Mouse (Mus musculus): ENCODE measurements around the gene Esyt1.
A peak's percentile ranks its signal among the peaks of the same experiment; 100 is the strongest.
"Not testable (repeated sequence)": the region's sequence is repeated elsewhere in the genome, so short reads cannot be mapped to it uniquely, and the experiment has no call there.

Esyt1 gene

DNA sequence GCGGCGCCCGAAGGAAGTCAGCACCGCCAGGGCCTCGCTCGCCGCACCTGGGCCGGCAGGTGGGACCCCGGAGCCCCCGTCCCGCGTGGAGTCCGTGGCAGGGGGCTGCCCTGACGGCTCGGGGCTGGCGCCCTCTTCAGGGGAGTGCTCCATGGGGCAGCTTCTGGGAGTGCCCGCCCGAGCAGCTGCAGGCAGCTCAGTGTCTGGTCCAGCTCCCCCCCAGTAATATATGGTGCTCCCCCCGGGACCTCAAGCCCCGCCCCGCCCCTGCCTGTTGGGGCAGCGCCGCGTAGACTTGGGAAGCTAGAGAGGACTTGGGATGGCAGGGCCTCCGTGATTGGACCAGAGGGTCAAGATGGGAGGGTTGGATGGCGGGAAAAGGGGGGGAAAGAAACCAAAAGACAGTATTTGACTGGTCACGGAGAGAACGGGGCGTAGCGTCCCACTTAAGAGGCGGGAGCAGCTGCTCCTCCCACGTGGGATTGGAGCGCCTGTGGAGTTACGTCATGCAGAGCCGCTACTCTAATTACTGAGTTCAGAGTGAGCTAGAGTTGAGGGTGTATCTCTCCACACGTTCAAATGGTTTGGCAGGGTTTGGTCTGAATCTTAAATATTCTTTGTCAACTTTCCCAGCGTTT is at the start of gene Esyt1:
Esyt1 (minus strand) TSS at position 201 of the 638 bp plus-strand sequence.
- peak; percentile 94 to 98 for DNase-seq

DNA sequence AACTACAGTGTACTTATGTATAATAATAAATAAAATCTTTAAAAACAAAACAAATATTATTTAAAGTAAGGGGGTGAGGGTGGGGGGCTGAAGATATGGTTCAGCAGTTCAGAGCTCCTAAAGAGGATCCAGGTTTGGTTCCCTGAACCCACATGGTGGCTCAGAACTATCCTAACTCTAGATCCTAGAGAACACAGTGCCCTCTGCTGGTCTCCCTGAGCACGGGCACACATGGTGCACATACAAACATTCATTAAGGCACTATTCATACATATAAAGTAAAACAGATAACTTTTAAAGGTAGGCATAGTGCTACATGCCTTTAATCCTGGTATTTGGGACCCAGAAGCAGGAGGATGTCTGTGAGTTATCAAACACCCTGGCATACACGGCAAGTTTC is 49.4 kb upstream of the Esyt1 start:
- DNase-seq = no peak

DNA sequence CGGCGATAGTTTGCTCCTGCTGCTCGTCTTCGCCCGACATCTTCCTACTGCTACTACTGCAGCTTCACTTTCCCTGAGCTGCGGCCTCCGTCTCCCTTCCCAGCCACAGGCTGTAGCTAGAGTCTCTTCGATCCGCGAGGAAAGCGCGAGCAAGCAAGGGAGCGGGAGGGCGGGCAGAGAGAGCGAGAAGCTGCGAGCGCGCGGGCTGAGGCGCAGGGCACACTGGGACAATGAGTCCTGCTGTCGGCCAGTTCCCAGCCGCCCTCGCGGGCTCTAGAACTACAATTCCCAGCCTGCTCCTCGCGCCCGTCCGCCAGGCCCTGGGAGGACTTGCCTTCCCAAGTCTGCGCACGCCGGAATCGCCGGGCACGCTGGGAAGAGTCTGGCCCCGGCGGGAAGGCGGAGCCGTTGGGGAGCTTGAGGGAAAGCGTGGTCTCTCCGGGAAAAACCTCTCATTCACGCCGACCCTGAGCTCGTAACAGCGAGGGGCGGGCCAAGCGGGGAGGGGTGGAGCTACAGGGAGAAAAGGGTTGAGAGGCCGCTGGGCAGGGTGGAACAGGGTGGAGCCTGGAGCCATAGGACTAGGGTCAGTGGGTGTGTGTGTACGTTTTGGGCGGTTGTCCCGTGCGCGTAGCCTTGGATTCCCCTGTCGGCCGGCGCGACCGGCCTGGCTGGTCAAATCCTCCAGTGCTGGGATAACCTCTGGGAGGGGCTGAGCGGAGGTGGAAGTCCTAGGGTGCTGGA is 40.3 kb upstream of the Esyt1 start, which contains the start of gene Pa2g4:
Pa2g4 (minus strand) TSS at position 200 of the 744 bp plus-strand sequence.
- DNase-seq = peak; percentile 99 to 100

DNA sequence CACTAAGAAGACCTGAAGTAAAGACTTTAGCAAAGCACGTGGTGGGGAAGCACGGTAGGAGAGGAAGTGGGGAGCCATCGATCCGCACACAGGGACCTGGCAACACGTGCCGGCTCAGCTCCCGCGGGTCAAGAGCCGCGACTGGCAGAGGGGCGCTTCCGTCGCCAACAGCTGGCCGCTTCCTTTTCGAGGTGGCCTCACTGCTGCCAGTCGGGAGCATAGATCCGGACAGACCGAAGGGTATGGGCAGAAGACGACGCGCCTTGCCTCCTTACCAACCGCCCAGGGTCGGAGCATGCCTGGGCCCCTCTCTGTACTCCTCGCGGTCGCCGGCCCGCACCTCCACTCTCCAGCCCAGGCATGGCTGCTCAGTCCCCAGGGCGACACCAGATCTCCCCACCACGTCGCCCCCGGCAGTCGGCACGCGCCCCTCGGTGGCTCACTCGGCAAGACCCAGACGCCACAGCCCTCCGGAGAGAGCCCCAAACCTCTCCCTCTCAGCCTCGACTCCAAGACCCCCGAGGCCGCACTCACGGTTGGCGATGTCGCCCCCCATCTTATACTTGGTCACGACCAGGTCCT is 39.6 kb upstream of the Esyt1 start:
- peak; percentile 58 to 59 for DNase-seq

DNA sequence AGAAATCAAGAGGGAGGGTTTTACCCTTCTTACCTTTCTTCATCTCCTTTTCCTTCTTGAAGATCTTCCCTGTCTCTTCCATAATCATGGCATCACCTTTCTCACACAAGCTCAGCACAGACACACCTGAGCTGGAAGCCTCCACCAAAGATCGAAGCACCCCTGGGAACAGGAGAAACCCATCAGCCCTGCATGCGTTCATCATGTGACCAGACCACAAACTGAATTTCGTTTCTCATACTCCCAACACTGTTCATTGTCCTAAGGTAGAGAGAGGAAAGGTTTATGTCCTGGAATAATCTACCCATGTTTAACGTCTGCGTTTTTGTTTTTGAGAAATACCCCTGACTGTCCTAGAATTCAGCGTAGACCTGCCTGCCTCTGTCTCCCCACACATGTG is 37.9 kb upstream of the Esyt1 start:
- DNase-seq = no peak

DNA sequence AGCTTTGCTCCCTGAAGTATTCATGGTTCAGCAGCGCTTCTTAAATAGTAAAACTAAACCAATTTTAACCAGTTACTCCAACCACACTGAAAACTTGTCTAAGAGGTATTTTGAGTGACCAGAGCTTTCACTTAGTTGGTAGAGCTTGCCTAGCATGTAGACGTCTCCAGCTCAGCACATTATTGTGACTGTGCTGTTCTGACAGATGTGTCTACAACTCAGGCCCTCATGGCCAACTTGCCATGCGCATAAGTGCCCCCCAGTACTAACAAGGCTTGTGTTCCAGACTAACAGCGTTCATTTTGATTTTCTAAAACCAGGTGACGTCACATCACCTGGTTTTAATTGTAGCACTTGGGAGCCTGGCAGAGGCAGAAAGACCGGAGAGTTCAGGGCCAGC is 31.3 kb upstream of the Esyt1 start:
- DNase-seq = no peak

DNA sequence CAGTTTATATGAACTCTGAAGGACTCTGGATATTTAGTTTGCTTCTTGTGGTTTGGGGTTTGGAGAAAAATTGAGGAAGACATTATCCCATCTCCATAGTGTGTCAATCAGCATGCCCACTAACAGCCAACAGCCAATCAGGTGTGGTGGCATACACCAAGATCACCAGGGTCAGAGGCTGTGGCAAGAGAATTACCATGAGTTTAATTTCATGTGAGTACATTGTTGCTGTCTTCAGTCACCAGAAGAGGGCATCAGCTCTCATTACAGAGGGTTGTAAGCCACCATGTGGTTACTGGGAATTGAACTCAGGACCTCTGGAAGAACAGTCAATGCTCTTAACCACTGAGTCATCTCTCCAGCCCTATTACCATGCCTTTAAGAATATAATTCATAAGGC is 30.6 kb upstream of the Esyt1 start:
- DNase-seq = no peak

DNA sequence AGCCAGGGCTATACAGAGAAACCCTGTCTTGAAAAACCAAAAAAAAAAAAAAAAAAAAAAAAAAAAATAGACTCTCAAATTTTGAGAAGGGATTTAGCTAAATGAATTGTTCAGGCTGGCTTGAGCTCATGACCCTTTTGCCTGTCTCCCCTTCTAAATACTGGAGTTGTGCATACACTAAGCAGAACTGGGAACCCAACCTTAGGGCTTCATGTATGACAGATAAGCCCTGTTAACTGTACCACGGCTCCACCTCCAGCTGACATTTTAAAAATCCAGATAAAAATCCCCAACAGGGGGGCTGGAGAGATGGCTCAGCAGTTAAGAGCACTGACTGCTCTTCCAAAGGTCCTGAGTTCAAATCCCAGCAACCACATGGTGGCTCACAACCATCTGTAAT is 29.9 kb upstream of the Esyt1 start:
- not testable (repeated sequence) for DNase-seq

DNA sequence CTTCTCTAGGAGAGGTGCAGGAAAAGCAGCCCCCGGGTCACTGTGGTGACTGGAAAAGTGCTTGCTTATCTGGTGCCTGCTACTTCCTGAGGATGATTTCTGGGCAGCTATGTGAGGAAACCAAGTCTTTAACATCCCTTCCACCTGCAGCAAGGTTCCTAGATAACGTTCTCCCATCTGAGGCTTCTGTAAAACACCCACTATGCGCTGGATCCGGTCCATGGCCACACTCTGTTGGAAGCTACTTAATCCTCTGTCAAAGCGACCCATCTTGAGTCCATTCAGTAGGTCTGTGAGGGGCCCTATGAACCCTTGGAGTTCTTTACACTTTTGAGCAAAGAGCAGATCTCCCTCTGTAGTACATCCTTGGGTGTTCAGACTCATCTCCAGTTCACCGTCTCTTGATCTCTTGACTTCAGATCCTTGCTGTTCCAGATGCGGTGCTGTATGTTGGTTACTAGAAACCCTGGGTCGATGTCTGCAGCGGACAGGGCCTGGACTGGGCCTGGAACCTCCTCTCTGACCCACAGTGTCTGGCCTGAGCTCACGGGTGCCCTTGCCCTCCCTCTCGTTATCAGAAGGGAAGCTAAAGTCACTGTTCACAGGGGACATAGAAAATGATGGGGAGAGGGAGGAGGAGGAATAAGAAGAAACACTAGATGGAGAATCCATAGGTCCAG is 24.6 kb upstream of the Esyt1 start:
- DNase-seq = not testable (repeated sequence)

DNA sequence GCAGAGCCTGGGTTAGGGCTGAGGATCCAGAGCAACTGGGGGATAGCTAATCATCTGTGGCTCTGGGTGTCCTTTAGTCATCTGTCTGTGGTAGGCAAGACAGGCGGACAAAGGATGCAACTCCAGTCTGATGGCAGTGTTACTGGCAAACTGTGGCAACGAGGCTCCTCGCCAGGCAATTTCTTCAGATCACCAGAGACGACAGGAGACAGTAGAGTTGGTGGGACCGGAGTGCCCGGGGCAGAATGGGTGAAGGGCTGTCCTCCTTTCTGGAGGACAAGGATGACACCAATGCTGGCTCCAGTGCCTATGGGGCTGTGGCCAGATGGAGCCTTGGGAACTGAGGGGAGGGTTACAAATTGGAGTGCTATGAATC is 24.0 kb upstream of the Esyt1 start:
- DNase-seq = peak in 1 of 2 experiments; percentile 35

DNA sequence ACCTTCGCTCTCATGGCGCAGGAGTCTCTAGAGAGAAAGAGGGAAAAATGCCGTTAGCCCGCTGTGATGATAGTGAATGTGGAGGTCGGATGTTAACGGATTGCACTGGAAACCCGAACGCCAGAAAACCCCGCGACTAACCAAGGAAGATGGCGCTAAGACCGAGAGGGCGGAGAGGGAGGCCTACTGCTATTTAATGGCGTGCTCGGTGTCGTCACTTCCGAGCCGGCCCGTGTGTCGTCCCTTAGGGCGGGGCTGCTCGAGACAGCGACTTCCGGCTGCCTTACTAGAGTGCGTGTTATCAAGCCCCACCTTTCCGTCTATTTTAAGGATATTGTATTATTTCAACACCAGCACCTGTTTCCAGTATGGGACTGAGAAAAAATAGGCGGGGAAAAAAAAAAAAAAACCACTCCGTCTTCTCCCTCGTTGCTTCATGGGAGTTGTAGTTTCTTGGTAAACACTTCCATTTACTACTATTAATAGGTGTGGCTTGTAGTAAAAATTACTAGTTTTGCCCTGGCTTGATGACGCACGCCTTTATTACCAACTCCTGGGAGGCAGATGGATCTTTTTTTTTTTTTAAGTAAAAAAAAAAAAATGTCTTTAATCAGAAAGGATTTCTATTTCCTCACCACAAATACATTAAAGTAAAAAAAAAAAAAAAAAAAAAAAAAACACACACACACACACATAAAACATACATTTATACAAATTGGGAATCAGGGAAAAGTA is 23.4 kb upstream of the Esyt1 start, which contains the start of gene Rpl41:
Rpl41 (minus strand) TSS at position 359 of the 735 bp plus-strand sequence.
- peak; percentile 94 to 97 for DNase-seq

DNA sequence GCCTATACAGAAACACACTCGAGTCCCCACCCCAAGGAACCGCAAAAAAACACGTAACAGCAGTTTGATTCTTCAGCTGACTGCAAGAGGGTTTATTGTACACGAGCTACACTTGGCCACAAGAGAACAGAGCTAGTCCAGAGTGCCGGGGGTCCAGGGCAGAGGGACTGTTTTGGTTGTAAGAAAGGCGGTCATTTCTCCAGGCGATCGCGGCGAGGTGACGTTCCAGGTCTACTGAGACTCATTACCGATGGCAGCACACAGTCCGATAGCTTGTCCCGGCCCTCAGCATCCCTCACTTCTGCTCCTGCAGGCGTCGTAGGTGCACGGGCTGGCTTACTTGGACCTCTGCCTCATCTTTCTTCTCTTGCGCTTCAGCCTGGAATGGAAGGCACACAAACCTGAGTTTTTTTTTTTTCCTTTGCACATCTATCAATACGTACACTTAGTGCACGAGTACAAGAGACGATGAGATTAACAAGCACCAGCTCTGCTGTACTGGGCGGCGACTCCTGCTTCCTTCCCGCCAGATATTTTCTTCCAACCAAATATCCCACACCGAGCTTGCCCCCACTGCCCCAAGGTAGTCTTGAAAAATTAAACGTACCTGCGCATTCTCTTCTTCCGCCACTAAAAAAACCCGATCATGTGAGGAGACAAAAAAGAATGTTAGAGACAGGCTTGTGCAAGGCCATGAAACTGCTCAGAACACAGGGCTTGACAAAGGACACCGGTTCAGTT is 22.6 kb upstream of the Esyt1 start:
- DNase-seq = peak; percentile 37 to 51

DNA sequence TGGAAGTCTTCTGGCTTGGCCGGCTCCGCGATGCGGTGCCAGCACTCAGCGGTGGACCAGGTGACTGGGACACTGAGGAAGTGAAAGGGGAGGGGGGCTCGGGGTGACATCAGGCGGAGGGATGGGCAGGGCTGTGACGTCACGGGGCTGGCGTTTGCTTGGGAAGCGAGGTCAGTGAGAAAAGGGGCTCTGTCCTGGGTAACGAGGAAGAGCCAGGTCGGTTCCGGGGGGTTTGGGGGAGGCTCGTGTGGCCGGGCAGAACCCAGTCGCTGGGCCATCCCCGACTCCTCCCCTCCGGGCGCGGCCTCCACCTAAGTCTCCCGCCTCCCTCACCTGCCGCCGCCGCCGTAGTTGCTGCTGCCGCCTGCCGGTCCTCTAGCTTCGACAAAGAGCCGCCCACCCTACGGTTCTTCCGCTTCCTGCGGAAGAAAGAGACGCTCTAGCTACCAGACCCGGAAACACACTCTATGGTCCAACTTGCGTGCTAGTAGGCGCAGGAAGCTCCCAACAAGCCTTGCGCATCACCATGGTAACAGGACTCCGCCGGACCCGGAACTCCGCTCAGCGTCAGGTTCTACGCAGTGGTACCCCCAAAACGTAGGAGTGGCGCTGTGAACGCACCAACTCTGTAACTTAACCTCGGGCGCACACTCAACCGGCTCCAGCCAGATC is 21.8 kb upstream of the Esyt1 start, which contains the start of gene Zc3h10:
Zc3h10 (minus strand) TSS at position 414 of the 672 bp plus-strand sequence.
- peak; percentile 94 to 97 for DNase-seq

DNA sequence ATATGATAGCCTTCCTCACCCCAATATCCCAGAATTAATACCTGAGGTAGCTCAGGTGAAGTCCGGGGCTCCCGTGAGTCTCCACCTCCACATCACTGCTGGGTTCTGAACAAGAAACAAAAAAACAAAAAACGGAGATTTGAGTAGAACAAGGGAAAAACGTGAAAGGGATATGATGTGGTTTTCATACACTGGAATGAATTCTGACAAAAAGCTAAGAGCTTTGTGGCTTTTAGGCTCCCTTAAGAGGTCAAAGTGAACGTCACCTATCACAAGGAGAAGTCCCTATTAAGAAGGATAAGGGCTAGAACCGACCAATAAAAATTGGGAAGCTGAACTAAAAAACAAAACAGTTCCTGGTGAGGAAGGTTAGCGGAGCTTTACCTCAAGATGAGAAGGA is 21.1 kb upstream of the Esyt1 start:
- no peak for DNase-seq

DNA sequence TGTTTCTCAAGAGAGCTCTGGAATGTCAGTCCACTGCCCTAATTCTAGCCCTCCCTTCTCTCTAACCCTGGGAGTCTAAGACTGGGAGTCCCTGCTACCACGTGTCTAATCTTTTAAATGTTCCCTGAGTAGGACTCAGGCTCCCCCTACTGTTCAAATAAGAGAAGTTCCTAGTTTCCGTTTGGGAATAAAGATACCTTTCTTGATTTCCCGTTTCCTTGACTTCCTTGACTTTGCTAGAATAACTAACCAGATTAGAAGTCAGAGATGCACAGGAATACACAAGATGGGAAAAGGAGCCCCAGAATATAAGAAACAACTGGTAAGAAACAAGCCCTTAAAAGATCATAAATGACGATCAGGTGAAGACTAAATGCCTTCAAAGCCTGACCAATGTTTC is 20.7 kb upstream of the Esyt1 start:
- DNase-seq = no peak

DNA sequence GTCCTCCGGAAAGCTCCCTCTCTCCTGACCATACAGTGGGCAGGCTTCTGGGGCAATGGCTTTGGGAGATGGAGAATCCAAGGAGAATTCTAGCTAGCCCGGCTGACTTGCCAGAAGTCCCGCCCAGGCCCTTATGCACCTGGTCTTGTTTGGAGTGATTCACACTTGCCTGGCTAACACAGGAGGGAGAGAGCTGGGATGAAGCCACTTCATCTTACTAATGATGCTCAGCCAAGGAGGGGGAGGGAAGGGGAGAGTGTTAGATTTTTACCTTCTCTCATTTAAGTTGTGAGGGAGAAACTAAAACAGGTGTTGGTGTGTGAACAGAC is 19.9 kb upstream of the Esyt1 start:
- DNase-seq = no peak

DNA sequence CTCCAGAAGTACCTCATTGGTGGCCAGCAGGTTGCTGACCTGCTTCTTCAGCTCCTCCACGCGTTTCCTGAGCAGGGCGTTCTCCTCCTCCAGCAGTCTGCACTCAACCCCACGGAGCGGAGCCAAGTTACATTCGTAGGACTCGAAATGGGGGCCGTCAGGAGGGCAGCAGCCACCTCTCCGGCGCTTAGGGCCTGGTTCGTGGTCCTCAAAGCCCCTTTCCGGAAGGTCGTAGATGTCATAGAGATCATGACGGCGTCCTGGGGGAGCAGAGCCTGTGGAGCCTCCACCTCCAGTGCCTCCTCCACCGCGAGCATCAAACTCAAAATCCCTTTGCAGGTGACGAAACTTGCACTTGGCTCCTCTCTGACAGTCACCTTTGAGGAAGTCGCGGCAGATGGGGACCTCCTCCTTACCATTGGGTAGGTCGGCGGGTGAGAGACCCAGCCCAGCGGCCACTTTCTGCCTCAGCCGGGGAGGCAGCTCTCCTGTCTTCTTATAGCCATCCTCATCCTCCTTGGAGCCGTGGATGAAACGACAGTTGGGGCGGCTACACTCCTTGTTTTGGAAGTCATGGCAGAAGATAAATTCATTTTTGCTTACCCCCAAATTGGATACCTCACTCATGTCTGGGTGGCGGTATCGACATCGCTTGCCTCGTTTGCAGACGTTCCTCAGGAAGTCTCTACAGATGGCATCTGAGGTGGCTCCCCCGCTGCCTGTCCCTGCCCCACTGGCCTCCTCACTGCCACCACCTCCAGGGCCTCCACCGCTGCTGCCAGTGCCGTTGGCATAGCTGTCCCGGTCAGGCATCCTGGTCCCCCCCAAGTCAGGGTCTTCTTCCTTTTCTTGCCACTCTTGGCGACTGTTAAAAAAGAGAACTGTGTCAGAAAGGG is 19.3 kb upstream of the Esyt1 start:
- DNase-seq = no peak

DNA sequence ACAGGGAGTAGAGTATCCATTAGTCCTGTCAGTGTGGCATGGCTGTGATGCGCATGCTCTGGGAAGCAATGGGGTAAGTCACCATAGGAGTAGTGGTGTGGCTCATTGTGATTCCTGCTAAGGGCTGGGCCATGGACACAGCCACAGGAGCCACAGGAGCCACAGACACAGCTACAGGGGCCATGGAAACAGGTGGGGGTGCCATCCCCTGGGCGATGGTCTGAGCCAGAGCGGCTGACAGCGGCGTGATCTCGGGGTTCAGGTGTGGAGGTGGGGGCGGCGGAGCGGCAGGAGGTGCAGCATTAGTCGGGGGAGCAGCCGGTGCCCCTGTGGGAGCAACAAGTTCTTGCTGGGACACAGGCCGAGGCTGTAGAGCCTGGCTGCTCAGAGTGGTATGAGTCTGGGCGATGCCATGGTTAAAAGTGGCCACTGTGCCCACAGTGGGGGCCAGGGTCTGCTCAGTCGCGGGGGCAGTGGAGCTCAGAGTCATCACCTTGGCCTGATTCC is 18.5 kb upstream of the Esyt1 start:
- DNase-seq = no peak

DNA sequence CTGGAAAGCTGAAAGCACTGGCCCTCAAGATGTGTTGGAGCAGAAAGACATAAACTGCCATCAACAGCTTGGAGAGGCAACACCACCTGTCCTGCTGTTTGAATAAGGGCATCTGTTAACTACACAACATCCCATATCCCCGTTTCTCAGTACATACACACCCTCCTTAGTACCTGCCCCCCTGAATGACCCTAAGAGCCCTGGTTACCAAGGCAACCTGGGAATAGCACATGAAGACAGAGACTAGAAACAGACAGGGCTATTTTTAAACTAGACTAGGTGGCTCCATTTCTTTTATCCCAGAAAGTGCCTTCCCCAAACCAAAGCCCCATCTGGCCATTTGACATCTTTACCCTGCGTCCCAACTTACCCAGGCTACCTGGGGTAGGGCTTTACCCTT is 17.4 kb upstream of the Esyt1 start:
- DNase-seq = no peak

DNA sequence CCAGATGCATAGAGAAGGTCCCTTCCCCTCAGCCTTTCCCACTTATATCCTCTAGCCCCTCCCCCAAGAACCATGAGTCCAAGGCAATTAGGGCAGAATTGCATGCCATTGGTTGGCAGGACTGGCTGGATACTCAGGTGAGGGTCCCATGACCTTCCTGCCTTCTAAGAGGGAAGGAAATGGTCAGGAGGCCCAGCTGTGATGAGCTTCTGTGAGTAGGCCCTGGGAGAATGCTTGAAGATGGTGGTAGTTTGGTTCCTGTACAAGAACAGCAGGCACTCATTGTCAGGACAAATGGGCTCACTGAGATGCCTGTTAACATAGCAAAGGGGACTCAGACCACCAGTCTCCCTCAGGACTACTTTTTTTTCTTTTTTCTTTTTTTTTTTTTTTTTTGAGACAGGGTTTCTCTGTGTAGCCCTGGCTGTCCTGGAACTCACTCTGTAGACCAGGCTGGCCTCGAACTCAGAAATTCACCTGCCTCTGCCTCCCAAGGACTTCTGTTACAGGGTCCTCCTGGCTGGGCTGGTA is 12.7 kb upstream of the Esyt1 start:
- no peak for DNase-seq
